Mouse (Mus musculus): ENCODE results near the gene Nck2. TPM values are rescaled to one million over a fixed set of nuclear protein-coding genes. Genes with fewer than 3 reads are reported as not detected.

The Nck2 gene
- polyA plus RNA-seq, 1 experiment, result 18.4 TPM

DNA sequence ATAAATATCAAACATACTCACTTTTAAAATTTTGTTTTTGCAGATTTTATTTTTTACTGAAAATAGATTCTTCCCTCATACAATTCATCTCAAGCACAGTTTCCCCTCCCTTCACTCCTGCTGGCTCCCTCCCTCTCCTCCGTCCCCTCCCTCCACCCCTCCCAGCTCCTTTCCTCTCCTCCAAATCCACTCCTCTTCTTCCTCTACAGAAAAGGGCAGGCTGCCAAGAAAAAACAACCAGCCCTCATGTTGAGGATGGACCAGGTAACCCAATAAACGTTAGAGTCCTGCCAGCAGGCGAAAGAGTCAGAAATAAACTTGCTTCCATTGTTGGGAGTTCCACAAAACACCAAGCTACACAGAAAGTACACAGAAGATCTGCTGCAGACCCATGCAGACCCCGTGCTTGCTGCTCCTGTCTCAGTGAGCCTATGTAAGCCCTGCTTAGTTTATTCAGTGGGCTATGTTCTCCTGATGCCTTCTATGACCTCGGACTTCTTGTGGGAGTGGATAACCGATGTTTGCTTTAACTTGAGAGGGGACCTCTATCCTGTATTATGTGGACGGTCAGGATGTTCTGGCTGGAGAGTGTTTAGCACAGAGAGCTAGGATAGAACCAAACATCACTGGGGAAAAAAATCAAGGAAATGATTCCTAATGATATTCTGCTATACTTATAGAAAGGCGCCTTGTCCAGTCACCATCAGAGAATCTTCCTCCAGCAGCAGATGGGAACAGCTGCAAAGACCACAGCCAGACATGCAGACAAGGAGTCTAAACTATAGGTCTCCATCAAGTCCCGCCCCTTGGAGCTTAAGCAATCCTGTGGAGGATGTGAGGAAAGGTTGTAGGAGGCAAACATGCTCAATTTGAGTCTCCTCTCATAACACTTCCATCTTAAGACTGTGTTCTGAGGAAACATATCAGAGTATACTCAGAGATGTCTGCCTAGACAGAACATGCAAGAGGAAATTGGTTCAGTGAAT, 39.4 kb upstream of the Nck2 start:
- H3K79me2 ChIP-seq (ENCODE audit: control insufficient read depth, insufficient read depth), result no peaks in the 10 kb centered on the region

DNA sequence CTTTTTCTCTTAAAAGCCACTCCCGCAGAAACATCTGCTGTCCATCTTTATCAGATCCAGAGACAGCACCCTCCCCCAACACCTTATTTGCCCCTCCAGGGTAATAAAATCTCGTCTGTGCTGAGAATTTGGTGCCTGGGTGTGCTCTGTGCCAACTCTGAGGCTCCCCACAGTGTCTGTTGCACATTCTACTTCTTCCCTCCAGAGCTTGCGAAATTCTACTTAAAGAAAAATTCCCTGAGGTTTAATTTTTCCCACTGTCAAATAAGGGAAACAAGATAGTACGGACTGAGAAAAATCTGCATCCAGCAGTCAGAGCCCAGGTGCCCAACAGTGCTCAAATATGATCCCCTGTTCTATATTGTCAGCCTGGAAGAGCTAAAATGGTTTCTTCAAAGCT, 35.4 kb upstream of the Nck2 start:
- TF ChIP-seq POLR2AphosphoS2 (IDR thresholded peaks at IDR 0.05; ENCODE audit: insufficient read length, low read depth) (no peak), CEBPB (IDR thresholded peaks at IDR 0.05; ENCODE audit: insufficient read depth, poor library complexity, severe bottlenecking) (peak; percentile 80)
- Histone ChIP-seq H3K4me2 (ENCODE audit: low read depth) (peak overlapping the region; percentile 10), H3K36me3 (ENCODE audit: control insufficient read depth, insufficient read depth) (no peaks in the 10 kb centered on the region), H3ac (ENCODE audit: control insufficient read depth, insufficient read length) (no peak overlapping the region), H3K27me3 (ENCODE audit: control insufficient read depth, insufficient read depth, insufficient read length) (no peaks in the 10 kb centered on the region), H3K4me3 (no peak overlapping the region), H3K79me2 (ENCODE audit: control insufficient read depth, insufficient read depth) (no peaks in the 10 kb centered on the region)

More for the DNA sequence above, 39.4 kb upstream of the Nck2 start:
- no peak overlapping the region for H3K4me3 ChIP-seq
- TF ChIP-seq POLR2AphosphoS2 (IDR thresholded peaks at IDR 0.05; ENCODE audit: insufficient read length, low read depth) (no peak), E2F4 (IDR thresholded peaks at IDR 0.05; ENCODE audit: insufficient read depth) (no peak), SRF (IDR thresholded peaks at IDR 0.05; ENCODE audit: control insufficient read depth, insufficient read length, low read depth) (no peak), REST (IDR thresholded peaks at IDR 0.05; ENCODE audit: insufficient read depth, insufficient read length) (no peak), POLR2A (IDR thresholded peaks at IDR 0.05; ENCODE audit: insufficient read length, low read depth) (no peak), CEBPB (IDR thresholded peaks at IDR 0.05; ENCODE audit: insufficient read depth, poor library complexity, severe bottlenecking) (0 out of 2 replicates have a peak, but pooled peaks have one; percentile 45), MYOD1 (IDR thresholded peaks at IDR 0.05; ENCODE audit: control insufficient read depth in 1 of 3, insufficient read length in 2 of 3, low read depth in 2 of 3) (peak in 2 of 3 experiments; percentile 64 to 72)
- H3K36me3 ChIP-seq (ENCODE audit: control insufficient read depth, insufficient read depth), result no peaks in the 10 kb centered on the region
- peak overlapping the region; percentile 47 for H3K4me2 ChIP-seq (ENCODE audit: low read depth)
- H3ac ChIP-seq (ENCODE audit: control insufficient read depth, insufficient read length), result no peak overlapping the region
- H3K27me3 ChIP-seq (ENCODE audit: control insufficient read depth, insufficient read depth, insufficient read length), result no peaks in the 10 kb centered on the region

GRCm38 (mm10) chr1:43412825-43413224, 31.6 kb upstream of the Nck2 start:
- no peaks in the 10 kb centered on the region for H3K79me2 ChIP-seq (ENCODE audit: control insufficient read depth, insufficient read depth)
- no peaks in the 10 kb centered on the region for H3K36me3 ChIP-seq (ENCODE audit: control insufficient read depth, insufficient read depth)
- H3K4me3 ChIP-seq, result no peak overlapping the region
- no peaks in the 10 kb centered on the region for H3K27me3 ChIP-seq (ENCODE audit: control insufficient read depth, insufficient read depth, insufficient read length)
- no peak overlapping the region for H3ac ChIP-seq (ENCODE audit: control insufficient read depth, insufficient read length)
- no peak for TF ChIP-seq CEBPB (IDR thresholded peaks at IDR 0.05; ENCODE audit: insufficient read depth, poor library complexity, severe bottlenecking)
- no peak for TF ChIP-seq SRF (IDR thresholded peaks at IDR 0.05; ENCODE audit: control insufficient read depth, insufficient read length, low read depth)
- no peak for TF ChIP-seq USF1 (IDR thresholded peaks at IDR 0.05; ENCODE audit: low read depth)
- TF ChIP-seq E2F4 (IDR thresholded peaks at IDR 0.05; ENCODE audit: insufficient read depth), result no peak
- no peak for TF ChIP-seq MYOD1 (IDR thresholded peaks at IDR 0.05; ENCODE audit: control insufficient read depth in 1 of 3, insufficient read length in 2 of 3, low read depth in 2 of 3)
- no peak for TF ChIP-seq POLR2AphosphoS2 (IDR thresholded peaks at IDR 0.05; ENCODE audit: insufficient read length, low read depth)
- TF ChIP-seq TCF3 (IDR thresholded peaks at IDR 0.05; ENCODE audit: insufficient read length, low read depth), result no peak
- no peak for TF ChIP-seq MAX (IDR thresholded peaks at IDR 0.05; ENCODE audit: low read depth)
- TF ChIP-seq POLR2A (IDR thresholded peaks at IDR 0.05; ENCODE audit: insufficient read length, low read depth), result no peak
- no peak for TF ChIP-seq REST (IDR thresholded peaks at IDR 0.05; ENCODE audit: insufficient read depth, insufficient read length)
- no peak for TF ChIP-seq TCF12 (IDR thresholded peaks at IDR 0.05; ENCODE audit: insufficient read depth, poor library complexity, severe bottlenecking)
- no peak overlapping the region for H3K4me2 ChIP-seq (ENCODE audit: low read depth)

DNA sequence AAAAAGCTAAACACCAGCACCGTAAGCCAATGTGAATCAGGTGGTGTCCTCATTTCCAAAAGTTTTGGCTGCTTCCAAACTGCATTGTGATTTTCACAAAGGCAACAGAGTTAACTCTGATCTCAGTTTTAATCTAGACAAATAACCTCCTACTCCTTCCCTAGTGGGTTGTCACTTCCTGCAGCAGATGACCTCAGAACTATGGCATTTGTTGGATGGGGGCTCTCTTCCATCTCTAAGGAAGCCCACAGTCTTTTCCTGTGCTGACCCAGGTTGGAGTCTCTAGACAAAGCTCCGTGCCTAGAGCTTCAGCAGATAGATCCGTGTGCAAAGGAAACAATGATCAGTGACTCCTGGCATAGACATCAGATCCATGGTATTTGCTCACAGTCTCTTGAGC, 31.1 kb upstream of the Nck2 start:
- Histone ChIP-seq H3ac (ENCODE audit: control insufficient read depth, insufficient read length) (no peak overlapping the region), H3K4me3 (no peak overlapping the region), H3K36me3 (ENCODE audit: control insufficient read depth, insufficient read depth) (no peaks in the 10 kb centered on the region), H3K79me2 (ENCODE audit: control insufficient read depth, insufficient read depth) (no peaks in the 10 kb centered on the region), H3K4me2 (ENCODE audit: low read depth) (no peak overlapping the region), H3K27me3 (ENCODE audit: control insufficient read depth, insufficient read depth, insufficient read length) (no peaks in the 10 kb centered on the region)
- TF ChIP-seq MYOG (IDR thresholded peaks at IDR 0.05; ENCODE audit: control insufficient read depth in 1 of 3, insufficient read depth in 1 of 3, insufficient read length in 2 of 3, low read depth in 2 of 3), result no peak
- no peak for TF ChIP-seq REST (IDR thresholded peaks at IDR 0.05; ENCODE audit: insufficient read depth, insufficient read length)
- TF ChIP-seq POLR2A (IDR thresholded peaks at IDR 0.05; ENCODE audit: insufficient read length, low read depth), result no peak
- no peak for TF ChIP-seq TCF3 (IDR thresholded peaks at IDR 0.05; ENCODE audit: insufficient read length, low read depth)

GRCm38 (mm10) chr1:43413749-43414148, 30.6 kb upstream of the Nck2 start:
- Histone ChIP-seq H3K4me2 (ENCODE audit: low read depth) (no peak overlapping the region), H3ac (ENCODE audit: control insufficient read depth, insufficient read length) (no peak overlapping the region), H3K79me2 (ENCODE audit: control insufficient read depth, insufficient read depth) (no peaks in the 10 kb centered on the region), H3K4me3 (no peak overlapping the region), H3K36me3 (ENCODE audit: control insufficient read depth, insufficient read depth) (no peaks in the 10 kb centered on the region), H3K27me3 (ENCODE audit: control insufficient read depth, insufficient read depth, insufficient read length) (no peaks in the 10 kb centered on the region)
- TF ChIP-seq POLR2A (IDR thresholded peaks at IDR 0.05; ENCODE audit: insufficient read length, low read depth) (no peak), TCF12 (IDR thresholded peaks at IDR 0.05; ENCODE audit: insufficient read depth, poor library complexity, severe bottlenecking) (no peak), MAX (IDR thresholded peaks at IDR 0.05; ENCODE audit: low read depth) (no peak), CEBPB (IDR thresholded peaks at IDR 0.05; ENCODE audit: insufficient read depth, poor library complexity, severe bottlenecking) (no peak), MYOD1 (IDR thresholded peaks at IDR 0.05; ENCODE audit: control insufficient read depth in 1 of 3, insufficient read length in 2 of 3, low read depth in 2 of 3) (no peak), E2F4 (IDR thresholded peaks at IDR 0.05; ENCODE audit: insufficient read depth) (no peak), SRF (IDR thresholded peaks at IDR 0.05; ENCODE audit: control insufficient read depth, insufficient read length, low read depth) (no peak), USF1 (IDR thresholded peaks at IDR 0.05; ENCODE audit: low read depth) (no peak), POLR2AphosphoS2 (IDR thresholded peaks at IDR 0.05; ENCODE audit: insufficient read length, low read depth) (no peak), REST (IDR thresholded peaks at IDR 0.05; ENCODE audit: insufficient read depth, insufficient read length) (no peak), MYOG (IDR thresholded peaks at IDR 0.05; ENCODE audit: control insufficient read depth in 1 of 3, insufficient read depth in 1 of 3, insufficient read length in 2 of 3, low read depth in 2 of 3) (no peak), TCF3 (IDR thresholded peaks at IDR 0.05; ENCODE audit: insufficient read length, low read depth) (no peak)

All from myocyte (in vitro differentiated cells).